Mouse (Mus musculus) liver, adult 2 months (tissue): ENCODE results near the gene Lhx5. TPM values are rescaled to one million over a fixed set of nuclear protein-coding genes. Genes with fewer than 3 reads are reported as not detected.
A peak's percentile ranks its signal among the peaks of the same experiment; 100 is the strongest.

Experiments used
- DNase-seq: peaks from one replicate; pipeline ENCODE4 v3.0.0-alpha.2; 2011; ENCODE audit warnings: low read depth, low spot score; ENCODE audit errors: extremely low read depth
- H3K27ac ChIP-seq: fragments of 200-500 bp; replicated peaks from 2 replicates; pipeline ENCODE4 v1.5.1; 2012; ENCODE audit warnings: low read depth, mild to moderate bottlenecking, control low read depth, inconsistent platforms, low read length; ENCODE audit not compliant: insufficient read depth
- H3K27me3 ChIP-seq: fragments of 200-500 bp; 2 replicates; pipeline ENCODE4 v1.6.1; 2012; ENCODE audit warnings: mild to moderate bottlenecking, moderate library complexity, low read length, inconsistent platforms; ENCODE audit not compliant: control insufficient read depth, insufficient read depth
- H3K36me3 ChIP-seq: fragments of 200-500 bp; 2 replicates; pipeline ENCODE4 v1.6.1; 2012; ENCODE audit warnings: low read length, inconsistent platforms; ENCODE audit not compliant: control insufficient read depth, insufficient read depth
- H3K4me1 ChIP-seq: fragments of 200-500 bp; 2 replicates; pipeline ENCODE4 v1.6.1; 2011; ENCODE audit warnings: low read length; ENCODE audit not compliant: control insufficient read depth, insufficient read depth
- H3K4me3 ChIP-seq: fragments of 200-500 bp; 2 replicates; pipeline ENCODE4 v1.5.1; 2011; ENCODE audit warnings: low read depth, mild to moderate bottlenecking, control low read depth, low read length, moderate library complexity; ENCODE audit not compliant: insufficient read depth
- H3K79me2 ChIP-seq: fragments of 200-500 bp; 2 replicates; pipeline ENCODE4 v1.6.1; 2012; ENCODE audit warnings: inconsistent platforms, mild to moderate bottlenecking, low read length, moderate library complexity; ENCODE audit not compliant: control insufficient read depth, insufficient read depth
- H3K9ac ChIP-seq: fragments of 200-500 bp; 2 replicates; pipeline ENCODE4 v1.6.1; 2012; ENCODE audit warnings: low read depth, mild to moderate bottlenecking, control low read depth, inconsistent platforms, low read length
- CTCF ChIP-seq: fragments of 200-500 bp; IDR thresholded peaks from 2 replicates; pipeline ENCODE4 v1.5.1; 2011; ENCODE audit warnings: low read depth, low read length, control low read depth
- POLR2A ChIP-seq: fragments of 200-500 bp; IDR thresholded peaks from 2 replicates; pipeline ENCODE4 v1.6.1; 2011; ENCODE audit warnings: low read length, control low read depth; ENCODE audit not compliant: insufficient read depth; ENCODE audit errors: extremely low read depth
- WGBS: fragments of 180-500 bp; shearing (Covaris S2); methylation state at CpG from one replicate; pipeline ENCODE4 v1.1.7; 2018; 5-methylcytosine and 5-hydroxymethylcytosine counted together
- polyA plus RNA-seq: library from polyadenylated mRNA; depleted of rRNA; stranded (reverse); fragments of >200 nt; gene quantifications from 2 replicates; pipeline ENCODE4 v1.2.3, GENCODE M21; 2012
- total RNA-seq: library from RNA; depleted of rRNA; stranded (reverse); fragments of >200 nt; gene quantifications from 2 replicates; pipeline ENCODE4 v1.2.3, GENCODE M21; 2014

Gene Lhx5
- total and polyA plus RNA-seq, 2 experiments = not detected

DNA sequence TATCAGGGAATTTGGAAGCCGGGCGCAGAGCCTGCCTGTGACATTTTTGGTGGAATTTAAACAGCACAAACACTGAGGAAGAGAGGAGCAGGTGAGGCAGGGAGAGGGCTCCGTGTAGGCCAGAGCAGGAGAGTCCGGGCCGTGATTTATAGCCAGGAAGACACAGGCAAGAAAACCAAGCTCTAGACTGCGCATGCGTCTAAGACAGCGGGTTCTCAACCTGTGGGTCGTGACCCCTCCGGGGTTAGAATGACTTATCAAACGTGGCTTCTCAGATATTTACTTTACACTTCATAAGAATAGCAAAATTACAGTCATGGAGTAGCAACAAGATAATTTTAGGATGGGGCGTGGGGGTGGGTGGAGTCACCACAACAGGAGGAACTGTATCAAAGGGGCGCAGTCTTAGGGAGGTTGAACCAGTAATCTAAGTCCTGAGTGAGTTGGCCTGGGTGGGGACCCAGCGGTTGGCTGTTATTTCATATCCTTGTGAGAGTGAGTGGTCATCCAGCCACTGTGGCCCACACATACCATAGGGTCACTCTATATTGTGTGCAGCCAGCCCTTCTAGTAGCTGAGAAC lies 23.3 kb downstream of the Lhx5 start:
- H3K4me1 ChIP-seq = no peaks in the 10 kb centered on the region
- no peak overlapping the region for H3K4me3 ChIP-seq
- no peaks in the 10 kb centered on the region for H3K27me3 ChIP-seq
- no peak overlapping the region for H3K9ac ChIP-seq
- WGBS = 62% methylated on average over 14 of the region's 14 CpGs
- H3K27ac ChIP-seq = no peak overlapping the region
- DNase-seq = no peak
- TF ChIP-seq CTCF (no peak), POLR2A (no peak)
- no peaks in the 10 kb centered on the region for H3K36me3 ChIP-seq
- H3K79me2 ChIP-seq = no peaks in the 10 kb centered on the region

DNA sequence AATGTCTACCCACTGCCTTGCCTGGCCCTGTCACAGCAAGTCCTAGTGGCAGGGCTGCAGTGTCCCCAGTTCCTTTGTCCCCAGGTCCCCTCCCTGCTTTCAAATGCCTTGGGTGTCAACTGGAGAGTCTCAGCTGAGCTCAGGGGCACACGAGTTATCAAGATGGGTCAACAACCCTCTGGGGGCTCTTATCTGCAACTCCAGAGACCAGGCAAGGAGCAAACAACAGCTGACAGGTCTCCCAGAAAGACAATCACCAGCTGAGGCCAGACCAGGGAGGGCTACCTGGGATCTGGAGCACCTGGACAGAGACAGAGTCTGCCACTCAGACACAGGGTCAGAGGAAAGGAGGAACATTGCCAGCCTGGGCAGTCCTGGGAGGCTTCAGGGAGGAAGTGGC lies 24.8 kb downstream of the Lhx5 start:
- WGBS = 27% methylated on average over 1 of the region's 1 CpGs
- no peaks in the 10 kb centered on the region for H3K4me1 ChIP-seq
- no peak overlapping the region for H3K27ac ChIP-seq
- TF ChIP-seq POLR2A (no peak), CTCF (no peak)
- no peak overlapping the region for H3K4me3 ChIP-seq
- no peaks in the 10 kb centered on the region for H3K36me3 ChIP-seq
- H3K27me3 ChIP-seq = no peaks in the 10 kb centered on the region
- no peaks in the 10 kb centered on the region for H3K79me2 ChIP-seq
- DNase-seq = no peak
- H3K9ac ChIP-seq = no peak overlapping the region

DNA sequence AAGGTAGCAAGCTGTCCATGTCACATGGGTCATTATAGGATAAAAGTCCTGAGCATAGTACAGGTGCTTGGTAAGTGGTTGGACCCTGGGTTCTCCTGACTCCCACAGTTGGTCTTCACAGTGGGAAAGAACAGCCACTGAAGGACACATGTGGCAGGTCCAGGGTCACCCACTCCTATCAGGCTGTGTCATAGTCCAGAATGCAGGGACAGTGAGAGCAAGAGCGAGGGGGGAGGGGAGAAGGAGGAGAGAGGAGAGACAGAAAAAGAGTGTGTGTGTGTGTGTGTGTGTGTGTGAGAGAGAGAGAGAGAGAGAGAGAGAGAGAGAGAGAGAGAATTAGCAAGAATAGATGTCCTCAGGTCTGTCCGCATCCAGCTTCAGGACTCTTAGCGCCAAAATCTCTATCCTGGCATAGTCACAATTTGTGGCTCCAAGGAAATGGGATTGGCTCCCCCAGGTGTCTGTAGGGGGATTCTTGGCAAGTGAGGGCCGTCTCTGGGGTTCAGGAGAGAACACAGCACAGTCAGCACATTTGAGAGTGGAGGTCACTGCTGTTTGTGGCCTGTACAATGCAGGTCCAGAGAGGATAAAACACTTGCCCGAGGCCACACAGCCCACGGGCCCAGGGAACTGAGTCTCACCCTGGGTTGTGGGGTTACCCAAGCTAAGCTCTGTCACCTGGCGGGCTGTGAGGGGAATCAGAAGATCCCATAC lies 25.5 kb downstream of the Lhx5 start:
- 57% methylated on average over 7 of the region's 7 CpGs for WGBS
- Histone ChIP-seq H3K27ac (no peak overlapping the region), H3K4me3 (no peak overlapping the region), H3K27me3 (no peaks in the 10 kb centered on the region), H3K79me2 (no peaks in the 10 kb centered on the region), H3K9ac (no peak overlapping the region), H3K36me3 (no peaks in the 10 kb centered on the region), H3K4me1 (no peaks in the 10 kb centered on the region)
- no peak for TF ChIP-seq POLR2A
- TF ChIP-seq CTCF = no peak
- no peak for DNase-seq

DNA sequence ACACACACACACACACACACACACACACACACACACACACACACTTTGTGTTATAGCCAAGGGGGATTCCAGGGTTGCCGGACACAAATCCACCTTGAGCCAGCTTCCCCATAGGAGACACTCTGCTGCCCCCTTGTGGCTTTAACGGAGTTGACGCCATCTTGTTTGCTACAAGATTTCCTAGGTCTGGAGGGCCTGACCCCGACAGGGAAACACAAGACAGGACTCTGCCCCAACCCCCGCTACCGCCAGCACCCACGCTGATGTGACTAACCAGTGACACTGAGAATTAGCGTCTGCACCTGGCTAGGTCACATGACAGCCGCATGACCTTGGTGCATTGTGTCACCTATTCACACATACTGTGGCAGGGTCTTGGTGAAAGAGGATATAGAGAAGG lies 26.1 kb downstream of the Lhx5 start:
- Histone ChIP-seq H3K27me3 (no peaks in the 10 kb centered on the region), H3K9ac (no peak overlapping the region), H3K79me2 (no peaks in the 10 kb centered on the region), H3K27ac (no peak overlapping the region), H3K4me3 (no peak overlapping the region), H3K36me3 (no peaks in the 10 kb centered on the region), H3K4me1 (no peaks in the 10 kb centered on the region)
- no peak for DNase-seq
- TF ChIP-seq POLR2A = no peak
- TF ChIP-seq CTCF = peak; percentile 69
- WGBS = 13% methylated on average over 9 of the region's 9 CpGs

DNA sequence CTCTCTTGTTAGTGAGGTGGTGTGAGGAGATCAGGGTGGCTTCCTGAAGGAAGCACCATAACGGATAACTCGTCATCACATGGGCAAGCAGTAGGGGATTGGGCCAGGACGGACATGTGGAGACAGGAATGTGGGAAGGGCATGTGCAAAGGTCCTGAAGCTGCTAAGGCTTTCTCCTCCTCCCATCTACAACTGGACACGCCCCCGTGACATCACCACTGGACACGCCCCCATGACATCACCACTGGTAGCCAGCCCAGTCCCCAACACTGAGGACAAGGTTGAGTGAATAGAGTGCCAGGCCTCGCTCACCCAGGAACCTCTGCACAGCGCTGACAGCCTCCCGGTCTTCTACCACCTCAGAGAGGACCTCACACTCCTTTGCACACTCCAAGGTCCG lies 27.6 kb downstream of the Lhx5 start:
- no peak overlapping the region for H3K9ac ChIP-seq
- 77% methylated on average over 10 of the region's 10 CpGs for WGBS
- H3K36me3 ChIP-seq = no peaks in the 10 kb centered on the region
- H3K79me2 ChIP-seq = no peaks in the 10 kb centered on the region
- no peaks in the 10 kb centered on the region for H3K27me3 ChIP-seq
- no peak overlapping the region for H3K4me3 ChIP-seq
- no peak for DNase-seq
- TF ChIP-seq CTCF = no peak
- TF ChIP-seq POLR2A = no peak
- H3K27ac ChIP-seq = no peak overlapping the region
- no peaks in the 10 kb centered on the region for H3K4me1 ChIP-seq

DNA sequence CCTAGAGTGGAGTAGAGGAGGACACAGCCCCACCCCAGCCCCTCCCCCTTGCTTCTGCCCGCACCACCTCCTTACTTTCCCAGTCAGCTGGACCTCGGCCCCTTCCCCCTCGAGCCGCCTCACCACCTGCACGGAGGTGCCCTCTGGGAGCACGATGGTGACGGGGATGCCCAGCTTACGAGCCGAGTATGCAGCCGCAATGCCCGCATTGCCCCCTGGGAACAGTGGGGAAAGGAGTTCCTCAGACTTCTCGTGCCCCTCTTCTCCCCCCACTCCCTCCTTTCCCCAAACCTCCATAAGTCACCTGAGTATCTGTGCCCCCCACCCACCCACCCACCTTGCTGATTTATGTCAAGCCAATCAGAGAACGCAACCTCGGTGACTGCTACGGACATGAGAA lies 30.4 kb downstream of the Lhx5 start:
- Histone ChIP-seq H3K27me3 (no peaks in the 10 kb centered on the region), H3K27ac (no peak overlapping the region), H3K4me1 (no peaks in the 10 kb centered on the region), H3K79me2 (no peaks in the 10 kb centered on the region), H3K36me3 (no peaks in the 10 kb centered on the region), H3K9ac (no peak overlapping the region), H3K4me3 (no peak overlapping the region)
- TF ChIP-seq CTCF = no peak
- no peak for TF ChIP-seq POLR2A
- no peak for DNase-seq
- WGBS = 81% methylated on average over 15 of the region's 15 CpGs
